Mouse (Mus musculus) embryonic facial prominence, embryonic 12.5 days (tissue): Measurements from ENCODE around the gene Ppm1j. TPM values are rescaled to one million over a fixed set of nuclear protein-coding genes. Genes with fewer than 3 reads are reported as not detected.
"Not testable (repeated sequence)": the region's sequence is repeated elsewhere in the genome, so short reads cannot be mapped to it uniquely, and the experiment has no call there.

Experiments used
- ATAC-seq: fragments of 200-750 bp; cut with Nextera tagmentation; 2 replicates; pipeline ENCODE4 v1.8.0; 2017; ENCODE audit not compliant: insufficient number of reproducible peaks, insufficient read depth, low FRiP score, low TSS enrichment
- H3K27ac ChIP-seq: fragments of 300-500 bp; sonication (generic); 2 replicates; pipeline ENCODE4 v1.5.1; 2016; ENCODE audit warnings: mild to moderate bottlenecking
- H3K27me3 ChIP-seq: fragments of 300-500 bp; sonication (generic); 2 replicates; pipeline ENCODE4 v1.6.1; 2016; ENCODE audit warnings: mild to moderate bottlenecking, moderate library complexity
- H3K36me3 ChIP-seq: fragments of 300-500 bp; sonication (generic); 2 replicates; pipeline ENCODE4 v1.6.1; 2016; ENCODE audit warnings: mild to moderate bottlenecking
- H3K4me1 ChIP-seq: fragments of 300-500 bp; sonication (generic); 2 replicates; pipeline ENCODE4 v1.6.1; 2016
- H3K4me2 ChIP-seq: fragments of 300-500 bp; sonication (generic); replicated peaks from 2 replicates; pipeline ENCODE4 v1.6.1; 2016; ENCODE audit warnings: mild to moderate bottlenecking, moderate library complexity
- H3K4me3 ChIP-seq: fragments of 300-500 bp; sonication (generic); 2 replicates; pipeline ENCODE4 v1.5.1; 2016; ENCODE audit warnings: mild to moderate bottlenecking
- H3K9ac ChIP-seq: fragments of 300-500 bp; sonication (generic); 2 replicates; pipeline ENCODE4 v1.6.1; 2016; ENCODE audit warnings: mild to moderate bottlenecking, moderate library complexity
- H3K9me3 ChIP-seq: fragments of 300-500 bp; sonication (generic); 2 replicates; pipeline ENCODE4 v1.6.1; 2016; ENCODE audit warnings: mild to moderate bottlenecking, moderate library complexity
- WGBS: fragments of 180-500 bp; shearing (Covaris S2); methylation state at CpG from one replicate; pipeline ENCODE4 v1.1.7; 2016; 5-methylcytosine and 5-hydroxymethylcytosine counted together
- polyA plus RNA-seq: library from polyadenylated mRNA; unstranded; fragments of >200 nt; fragmentation: Nextera tagmentation; extraction: Ambion mirVana; gene quantifications from 2 replicates; pipeline ENCODE4 v1.2.1, GENCODE M21; 2016

The Ppm1j gene
- polyA plus RNA-seq, 1 experiment from 2014 or later: 3.9 TPM

DNA sequence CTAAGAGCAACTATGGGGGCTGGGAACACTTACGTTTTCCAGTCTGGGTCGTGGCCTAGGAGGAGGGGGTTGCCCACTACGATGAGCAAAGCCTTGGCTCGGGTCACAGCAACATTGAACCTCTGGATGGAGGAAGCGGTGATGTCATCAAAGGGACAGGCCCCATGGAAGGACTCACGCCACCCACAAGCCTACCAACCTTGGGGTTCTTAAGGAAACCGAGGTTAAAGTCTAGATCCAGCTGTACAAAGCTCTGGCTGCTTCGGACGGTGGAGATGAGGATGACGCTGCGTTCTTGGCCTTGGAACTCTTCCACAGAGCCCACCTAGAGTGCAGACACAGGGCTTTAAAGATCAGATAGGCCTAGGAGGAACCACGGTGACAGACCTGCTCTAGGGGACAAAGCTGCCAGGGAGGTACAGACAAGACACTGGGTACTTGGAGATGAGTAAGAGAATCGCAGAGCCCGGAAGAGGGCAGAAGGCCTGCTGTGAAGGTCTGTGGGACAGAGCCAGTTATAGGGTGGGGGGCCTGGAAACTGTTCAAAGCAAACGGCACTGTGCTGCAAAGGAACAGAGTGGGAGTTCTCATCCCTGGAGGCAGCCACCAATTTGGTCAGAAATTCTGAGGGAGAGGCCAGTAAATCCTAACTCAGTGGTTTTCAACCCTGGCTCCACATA lies 14.9 kb downstream of the Ppm1j start:
- Histone ChIP-seq H3K9ac (no peak overlapping the region), H3K27ac (peak overlapping the region; percentile 90), H3K27me3 (no peaks in the 10 kb centered on the region), H3K4me2 (no peak overlapping the region), H3K9me3 (no peaks in the 10 kb centered on the region), H3K4me1 (peaks cover 51% of the 10 kb centered on the region), H3K36me3 (peaks cover 69% of the 10 kb centered on the region), H3K4me3 (no peak overlapping the region)
- WGBS: 71% methylated on average over 15 of the region's 15 CpGs
- ATAC-seq: no peak

DNA sequence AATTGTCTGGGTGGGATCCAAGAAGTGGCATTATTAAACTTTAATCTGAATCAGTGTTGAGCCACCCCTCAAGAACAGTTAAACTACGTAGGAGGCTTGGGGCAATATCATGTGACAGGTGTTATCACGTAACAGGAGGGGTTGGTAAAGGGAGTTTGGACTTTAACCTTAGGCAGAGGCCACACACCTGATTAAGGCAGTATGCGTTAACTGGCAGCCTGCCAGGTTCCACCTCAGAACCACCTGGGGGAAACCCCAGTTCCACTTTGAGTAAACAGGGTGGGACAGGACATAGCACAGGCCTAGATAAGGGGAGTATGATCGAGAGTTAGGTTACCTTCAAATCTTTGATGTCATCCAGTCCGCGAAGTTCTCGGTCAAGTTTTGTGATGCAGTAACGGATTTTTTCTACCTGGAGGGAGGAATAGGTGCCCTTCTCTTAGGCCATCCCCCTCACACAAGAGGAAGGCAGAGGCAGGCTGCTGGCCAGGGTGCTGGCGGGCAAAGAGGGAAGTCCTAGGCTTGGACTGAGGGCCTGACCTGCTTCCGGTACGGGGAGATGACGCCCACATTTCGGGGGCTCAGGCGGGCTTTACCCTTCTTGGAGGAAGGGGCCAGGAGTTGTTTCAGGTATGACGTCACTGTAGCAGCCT lies 15.7 kb downstream of the Ppm1j start:
- H3K27ac ChIP-seq: 0 out of 2 replicates have a peak overlapping the region, but pooled peaks have one; percentile 2
- H3K36me3 ChIP-seq: peaks cover 76% of the 10 kb centered on the region
- H3K9ac ChIP-seq: no peak overlapping the region
- no peaks in the 10 kb centered on the region for H3K9me3 ChIP-seq
- H3K4me2 ChIP-seq: no peak overlapping the region
- no peaks in the 10 kb centered on the region for H3K27me3 ChIP-seq
- no peak for ATAC-seq
- peaks cover 44% of the 10 kb centered on the region for H3K4me1 ChIP-seq
- no peak overlapping the region for H3K4me3 ChIP-seq
- whole genome bisulfite sequencing: 83% methylated on average over 15 of the region's 15 CpGs

GRCm38 (mm10) chr3:104800681-104801080 lies 19.8 kb downstream of the Ppm1j start:
- 96% methylated on average over 11 of the region's 11 CpGs for WGBS
- H3K27ac ChIP-seq: no peak overlapping the region
- 0 out of 2 replicates have a peak, but pooled peaks cover 5% of the 10 kb centered on the region for H3K4me1 ChIP-seq
- no peak for ATAC-seq
- H3K9ac ChIP-seq: no peak overlapping the region
- no peak overlapping the region for H3K4me3 ChIP-seq
- no peak overlapping the region for H3K4me2 ChIP-seq
- peaks cover 77% of the 10 kb centered on the region for H3K36me3 ChIP-seq
- no peaks in the 10 kb centered on the region for H3K9me3 ChIP-seq
- H3K27me3 ChIP-seq: no peaks in the 10 kb centered on the region

GRCm38 (mm10) chr3:104801481-104801880 lies 20.6 kb downstream of the Ppm1j start:
- no peaks in the 10 kb centered on the region for H3K27me3 ChIP-seq
- no peak overlapping the region for H3K9ac ChIP-seq
- H3K4me3 ChIP-seq: no peak overlapping the region
- WGBS: 89% methylated on average over 6 of the region's 6 CpGs
- no peaks in the 10 kb centered on the region for H3K4me1 ChIP-seq
- ATAC-seq: no peak
- no peak overlapping the region for H3K27ac ChIP-seq
- H3K4me2 ChIP-seq: no peak overlapping the region
- H3K36me3 ChIP-seq: peaks cover 71% of the 10 kb centered on the region
- H3K9me3 ChIP-seq: no peaks in the 10 kb centered on the region

DNA sequence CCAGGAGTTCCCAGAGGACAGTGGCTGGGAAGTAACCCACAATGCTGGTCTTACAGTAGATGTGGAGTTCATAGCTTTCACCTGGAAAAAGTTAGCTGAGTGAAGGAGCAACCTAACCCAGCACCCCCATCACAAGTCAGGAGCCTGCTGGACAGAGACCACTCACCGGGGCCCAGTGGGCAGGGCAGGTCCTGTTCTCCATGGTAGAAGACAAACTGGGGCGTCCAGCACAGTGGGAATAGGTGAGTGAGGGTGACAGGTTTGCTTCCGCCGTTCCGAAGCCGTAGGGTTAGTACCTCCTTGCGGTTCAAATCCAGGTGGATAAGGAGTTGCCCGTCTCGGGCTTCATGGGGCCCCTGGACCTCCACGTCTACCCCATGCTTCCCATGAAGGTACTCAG lies 23.5 kb downstream of the Ppm1j start:
- H3K9me3 ChIP-seq: no peaks in the 10 kb centered on the region
- WGBS: 89% methylated on average over 10 of the region's 10 CpGs
- no peak overlapping the region for H3K9ac ChIP-seq
- no peak overlapping the region for H3K4me2 ChIP-seq
- no peak for ATAC-seq
- peaks cover 53% of the 10 kb centered on the region for H3K36me3 ChIP-seq
- H3K4me3 ChIP-seq: no peak overlapping the region
- H3K27ac ChIP-seq: no peak overlapping the region
- H3K4me1 ChIP-seq: no peaks in the 10 kb centered on the region
- no peaks in the 10 kb centered on the region for H3K27me3 ChIP-seq

- no peak overlapping the region for H3K27ac ChIP-seq
- H3K9ac ChIP-seq: no peak overlapping the region
- WGBS: 81% methylated on average over 9 of the region's 9 CpGs
- no peaks in the 10 kb centered on the region for H3K27me3 ChIP-seq
- H3K36me3 ChIP-seq: peaks cover 41% of the 10 kb centered on the region
- H3K4me2 ChIP-seq: no peak overlapping the region
- H3K4me1 ChIP-seq: no peaks in the 10 kb centered on the region
- no peaks in the 10 kb centered on the region for H3K9me3 ChIP-seq
- H3K4me3 ChIP-seq: no peak overlapping the region
- no peak for ATAC-seq
These were observed 24.7 kb downstream of the Ppm1j start for GRCm38 (mm10) chr3:104805539-104805938.

- whole genome bisulfite sequencing: 31% methylated on average over 3 of the region's 3 CpGs
- Histone ChIP-seq H3K9me3 (no peaks in the 10 kb centered on the region), H3K4me1 (peaks cover 10% of the 10 kb centered on the region; the same call in 1 of the 2 replicates), H3K4me2 (no peak overlapping the region), H3K4me3 (no peak overlapping the region), H3K27ac (no peak overlapping the region), H3K27me3 (no peaks in the 10 kb centered on the region), H3K9ac (no peak overlapping the region), H3K36me3 (no peaks in the 10 kb centered on the region; the same call in 1 of the 2 replicates)
- no peak for ATAC-seq
These were observed 30.9 kb downstream of the Ppm1j start for GRCm38 (mm10) chr3:104811752-104812151.

DNA sequence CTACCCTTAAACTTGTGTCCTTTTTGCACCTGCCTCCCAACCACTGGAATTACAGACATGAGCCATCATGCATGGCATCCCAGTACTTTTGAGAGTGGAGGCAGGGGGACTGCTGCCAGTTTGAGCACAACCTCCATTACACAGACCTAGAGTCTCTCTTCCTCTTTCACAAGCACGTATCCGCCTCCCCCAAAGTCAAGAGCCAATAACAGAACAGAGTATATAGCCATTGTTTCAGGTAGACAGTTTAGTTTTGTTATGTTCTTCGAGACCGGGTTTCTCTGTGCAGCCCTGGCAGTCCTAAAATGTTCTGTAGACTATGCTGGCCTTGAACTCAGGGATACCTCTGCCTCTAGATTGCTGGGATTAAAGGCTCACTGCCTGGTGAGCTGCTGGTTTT lies 31.4 kb downstream of the Ppm1j start:
- no peak overlapping the region for H3K27ac ChIP-seq
- no peak overlapping the region for H3K4me3 ChIP-seq
- H3K4me2 ChIP-seq: no peak overlapping the region
- H3K27me3 ChIP-seq: no peaks in the 10 kb centered on the region
- no peaks in the 10 kb centered on the region for H3K36me3 ChIP-seq
- H3K4me1 ChIP-seq: peaks cover 14% of the 10 kb centered on the region; the same call in 1 of the 2 replicates
- H3K9me3 ChIP-seq: no peaks in the 10 kb centered on the region
- 76% methylated on average over 4 of the region's 4 CpGs for WGBS
- H3K9ac ChIP-seq: no peak overlapping the region
- no peak for ATAC-seq

- H3K27me3 ChIP-seq, H3K9ac ChIP-seq, ATAC-seq, H3K36me3 ChIP-seq, H3K9me3 ChIP-seq, H3K4me3 ChIP-seq, H3K27ac ChIP-seq, H3K4me2 ChIP-seq: not testable (repeated sequence)
- WGBS: 90% methylated on average over 7 of the region's 7 CpGs
- peaks cover 14% of the 10 kb centered on the region; the same call in 1 of the 2 replicates for H3K4me1 ChIP-seq
These were observed 32.4 kb downstream of the Ppm1j start for GRCm38 (mm10) chr3:104813227-104813626.

DNA sequence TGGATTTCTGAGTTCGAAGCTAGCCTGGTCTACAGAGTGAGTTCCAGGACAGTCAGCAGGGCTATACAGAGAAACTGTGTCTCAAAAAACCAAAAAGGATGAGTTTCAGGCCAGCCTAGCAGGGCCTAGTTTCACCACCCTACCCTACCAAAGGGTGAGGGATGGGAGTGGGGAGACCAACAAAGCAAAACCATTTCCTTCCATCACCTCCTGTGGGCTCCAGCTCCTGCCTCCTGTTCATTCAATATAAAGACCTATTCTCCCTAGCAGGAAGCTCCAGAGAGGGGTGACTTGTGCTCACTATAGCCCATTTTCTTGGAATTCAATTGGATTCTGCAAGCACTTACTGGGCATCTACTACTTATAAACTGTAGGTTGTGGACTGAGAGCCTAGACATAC lies 33.9 kb downstream of the Ppm1j start:
- no peak for ATAC-seq
- Histone ChIP-seq H3K36me3 (no peaks in the 10 kb centered on the region), H3K4me3 (no peak overlapping the region), H3K4me2 (no peak overlapping the region), H3K9ac (no peak overlapping the region), H3K27me3 (no peaks in the 10 kb centered on the region), H3K4me1 (peaks cover 18% of the 10 kb centered on the region), H3K9me3 (no peaks in the 10 kb centered on the region), H3K27ac (no peak overlapping the region)
- 97% methylated on average over 1 of the region's 1 CpGs for WGBS

- Histone ChIP-seq H3K4me3 (no peak overlapping the region), H3K9me3 (no peaks in the 10 kb centered on the region), H3K4me1 (peaks cover 18% of the 10 kb centered on the region), H3K36me3 (no peaks in the 10 kb centered on the region), H3K27me3 (no peaks in the 10 kb centered on the region), H3K27ac (no peak overlapping the region), H3K9ac (no peak overlapping the region), H3K4me2 (no peak overlapping the region)
- no peak for ATAC-seq
- WGBS: 79% methylated on average over 1 of the region's 2 CpGs
These were observed 34.5 kb downstream of the Ppm1j start for GRCm38 (mm10) chr3:104815346-104815745.

DNA sequence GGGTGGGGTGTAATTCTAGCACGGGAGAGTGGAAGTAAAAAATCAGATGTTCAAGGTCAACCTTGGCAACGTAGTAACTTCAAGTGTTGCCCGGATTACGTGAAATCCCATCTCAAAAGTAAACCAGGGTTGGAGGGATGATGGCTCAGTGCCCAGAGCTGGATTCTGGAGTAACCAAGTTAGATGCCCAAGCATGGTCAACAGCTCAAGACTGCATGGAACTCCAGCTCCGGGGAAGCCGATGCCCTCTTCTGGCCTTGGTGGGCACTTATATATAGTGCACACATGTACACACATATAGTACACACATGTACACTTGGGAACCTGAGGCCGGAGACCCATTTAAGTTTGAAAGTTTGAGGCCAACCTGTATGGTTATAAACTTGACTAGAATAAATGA lies 35.3 kb downstream of the Ppm1j start:
- no peak overlapping the region for H3K4me2 ChIP-seq

More for the DNA sequence above, 35.3 kb downstream of the Ppm1j start:
- 93% methylated on average over 7 of the region's 7 CpGs for WGBS
- peaks cover 18% of the 10 kb centered on the region for H3K4me1 ChIP-seq
- no peaks in the 10 kb centered on the region for H3K9me3 ChIP-seq
- no peak overlapping the region for H3K27ac ChIP-seq
- no peaks in the 10 kb centered on the region for H3K27me3 ChIP-seq
- no peak for ATAC-seq
- H3K4me3 ChIP-seq: no peak overlapping the region
- H3K9ac ChIP-seq: no peak overlapping the region
- H3K36me3 ChIP-seq: no peaks in the 10 kb centered on the region
